Comparison of ENCODE assay signal across 20 mouse cellular contexts in the genomic region with DNA sequence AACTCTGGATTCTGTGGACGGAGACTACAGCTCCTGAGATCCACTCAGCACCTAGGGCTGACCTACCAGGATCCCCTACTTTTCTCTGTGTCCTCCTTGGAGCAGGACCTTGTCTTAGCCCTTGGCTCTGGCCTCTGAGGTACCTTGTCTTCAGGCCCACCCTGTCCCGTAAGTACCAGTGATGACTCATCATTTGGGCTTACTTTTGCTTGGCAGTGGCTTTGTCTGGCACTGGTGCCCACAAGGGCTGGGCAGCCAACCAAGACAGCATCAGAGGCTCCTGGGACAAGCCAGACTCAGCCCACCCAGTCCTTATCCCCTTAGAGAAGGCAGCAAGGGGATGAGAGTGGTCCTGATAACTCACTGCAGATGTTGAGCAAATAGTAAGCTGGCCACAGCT. TPM values are rescaled to one million over a fixed set of nuclear protein-coding genes. Genes with fewer than 3 reads are reported as not detected.
DNase-seq lines count a peak whose midpoint lies in the region; ATAC-seq lines count a peak whose summit lies in the region.
"Had no signal": no experiment of that assay in that cellular context is flagged by ENCODE, and none has a peak within 500 bp of the region (broad histone marks: within the 10 kb centered on the region; RNA-seq: fewer than 3 reads in every experiment).

No protein-coding gene starts in this region.

- no peaks in the 10 kb centered on the region for H3K9me3 ChIP-seq in limb, embryonic 10.5 days (replicated peaks)
- no peaks in the 10 kb centered on the region for H3K9me3 ChIP-seq in liver, embryonic 12.5 days (replicated peaks)
- H3K9me3 ChIP-seq: embryonic facial prominence, embryonic 13.5 days; forebrain, embryonic 13.5 days; hindbrain, embryonic 10.5 days had no signal

- no peaks in the 10 kb centered on the region for H3K27me3 ChIP-seq in limb, embryonic 10.5 days (ENCODE audit: low read depth, poor library complexity, severe bottlenecking)
- no peaks in the 10 kb centered on the region for H3K27me3 ChIP-seq in liver, embryonic 12.5 days (replicated peaks)

- H3K9ac ChIP-seq in liver, embryonic 12.5 days: no peak overlapping the region
- H3K9ac ChIP-seq: embryonic facial prominence, embryonic 13.5 days; forebrain, embryonic 13.5 days had no signal

- no peak overlapping the region for H3K4me2 ChIP-seq in liver, embryonic 12.5 days
- H3K4me2 ChIP-seq: embryonic facial prominence, embryonic 13.5 days; forebrain, embryonic 13.5 days; heart, embryonic 11.5 days had no signal

- no peaks in the 10 kb centered on the region for H3K36me3 ChIP-seq in limb, embryonic 10.5 days
- no peaks in the 10 kb centered on the region for H3K36me3 ChIP-seq in liver, embryonic 12.5 days
- H3K36me3 ChIP-seq: embryonic facial prominence, embryonic 13.5 days; hindbrain, embryonic 10.5 days had no signal

- 88% methylated on average over 2 of the region's 2 CpGs for WGBS in limb, embryonic 10.5 days
- WGBS in liver, embryonic 12.5 days (ENCODE audit: insufficient replicate concordance): 58% methylated on average over 2 of the region's 2 CpGs

- H3K4me1 ChIP-seq in limb, embryonic 10.5 days: peaks cover 79% of the 10 kb centered on the region
- H3K4me1 ChIP-seq in liver, embryonic 12.5 days: no peaks in the 10 kb centered on the region

- no peak for ATAC-seq in liver, embryonic 12.5 days
- ATAC-seq: forebrain, embryonic 13.5 days; intestine, postnatal 0 days had no signal

- H3K27ac ChIP-seq in limb, embryonic 10.5 days: peak overlapping the region; percentile 83
- H3K27ac ChIP-seq in liver, embryonic 12.5 days: no peak overlapping the region
- H3K27ac ChIP-seq: embryonic facial prominence, embryonic 13.5 days; forebrain, embryonic 13.5 days; gastrocnemius, adult 2 months; layer of hippocampus, adult 2 months; macrophage; stomach, postnatal 0 days had no signal

- peak; percentile 41 to 59 for DNase-seq in adrenal gland, postnatal 36 days
- no peak for DNase-seq in adrenal gland, postnatal 10 days
- DNase-seq in 3134 (ENCODE audit: extremely low read depth, insufficient read length, low spot score): peak; percentile 67
- peak; percentile 26 for DNase-seq in MN1 (ENCODE audit: low spot score)
- no peak for DNase-seq in limb, embryonic 10.5 days (ENCODE audit: low spot score)
- DNase-seq in spleen, adult 18-20 months: no peak
- DNase-seq: cerebellum, adult 9-11 months; gastrocnemius, adult 2 months; kidney, postnatal 25 days; thymus, adult 2 months had no signal

- H3K4me3 ChIP-seq in limb, embryonic 10.5 days: no peak overlapping the region
- no peak overlapping the region for H3K4me3 ChIP-seq in liver, embryonic 12.5 days
- H3K4me3 ChIP-seq: embryonic facial prominence, embryonic 13.5 days; erythroblast, embryonic 14.5 days; forebrain, embryonic 13.5 days; gastrocnemius, adult 2 months; hindbrain, embryonic 10.5 days; layer of hippocampus, adult 2 months had no signal

RNA-seq across cellular contexts. Expression of a gene that starts 11.9 kb away (rescaled TPM):
- total RNA-seq in adrenal gland, postnatal 36 days (2021): 100 to 1,000 TPM in 1 of 2 experiments, 10 to 100 TPM in 1; 51.6 to 117 TPM
- total RNA-seq in adrenal gland, postnatal 10 days (2021): 10 to 100 TPM; 54.5 to 62.8 TPM
- polyA plus RNA-seq in limb, embryonic 10.5 days (2016; fragmentation: Nextera tagmentation; extraction: Ambion mirVana): 157 and 188 TPM in 2 replicates
- polyA plus RNA-seq in liver, embryonic 12.5 days (2016; fragmentation: Nextera tagmentation; extraction: Ambion mirVana): 7.5 and 11.8 TPM in 2 replicates

Comparison
In these comparisons a context has a peak if more than half of its experiments do, and no peak if none do; other contexts are left out.
1. DNase-seq: peak in adrenal gland, postnatal 36 days (2 of 2), 3134 (single experiment) and MN1 (single experiment); none in adrenal gland, postnatal 10 days (single experiment), limb, embryonic 10.5 days (single experiment) and spleen, adult 18-20 months (0 of 2).